ENCODE assay signal across 8 mouse cellular contexts in genomic region chr2:27764937-27765319, GRCm38 (mm10).
DNase-seq lines count a peak whose midpoint lies in the region; ATAC-seq lines count a peak whose summit lies in the region.

No protein-coding gene starts in this region.

- intact Hi-C loops in gastrocnemius, postnatal 14 days (cut with DNase I; ENCODE audit: low total_unique reads), result loop anchor here (2.0 kb wide), 1 partner anchor 210 kb away; no protein-coding TSS in a partner anchor
- intact Hi-C loops in left cerebral cortex, postnatal 36 days (cut with DNase I), result loop anchor here (1.0 to 5.0 kb wide), 3 partner anchors 213 to 702 kb away; partner anchors contain the start of genes 1700007K13Rik and Mrps2

- H3K4me3 ChIP-seq in intestine, embryonic 14.5 days (ENCODE audit: low read depth, low read length), result no peak overlapping the region
- H3K4me3 ChIP-seq in midbrain, embryonic 11.5 days (ENCODE audit: low read depth, low read length), result no peak overlapping the region

- H3K4me1 ChIP-seq in intestine, embryonic 14.5 days (replicated peaks; ENCODE audit: control insufficient read depth, insufficient read depth, low read length), result peaks cover 21% of the 10 kb centered on the region
- peaks cover 10% of the 10 kb centered on the region for H3K4me1 ChIP-seq in midbrain, embryonic 11.5 days (ENCODE audit: control insufficient read depth, insufficient read depth, low read length)

- peaks cover 11% of the 10 kb centered on the region for H3K36me3 ChIP-seq in intestine, embryonic 14.5 days (ENCODE audit: control insufficient read depth, insufficient read depth, low read length)
- peaks cover under 1% of the 10 kb centered on the region; the same call in 1 of the 2 replicates for H3K36me3 ChIP-seq in midbrain, embryonic 11.5 days (ENCODE audit: control insufficient read depth, insufficient read depth, low read length)

- DNase-seq in adipocyte (ENCODE audit: low spot score), result peak; percentile 92
- DNase-seq in gastrocnemius, postnatal 14 days, result peak; percentile 84
- DNase-seq in intestine, embryonic 14.5 days (ENCODE audit: low spot score), result peak; percentile 97
- DNase-seq in left cerebral cortex, postnatal 36 days (ENCODE audit: low spot score in 2 of 2), result peak; percentile 78 to 85
- DNase-seq in midbrain, embryonic 11.5 days (ENCODE audit: low spot score, missing footprints), result peak; percentile 98
- peak; percentile 94 for DNase-seq in right cerebral cortex, postnatal 4 days

- H3K27ac ChIP-seq in intestine, embryonic 14.5 days (ENCODE audit: low read depth), result no peak overlapping the region
- no peak overlapping the region for H3K27ac ChIP-seq in midbrain, embryonic 11.5 days (ENCODE audit: low read depth, low read length)

- peak; percentile 87 for ATAC-seq in common myeloid progenitor, adult 5-6 weeks (replicated peaks; ENCODE audit: low read depth, poor library complexity, severe bottlenecking)
- peak; percentile 68 for ATAC-seq in intestine, embryonic 14.5 days (replicated peaks; ENCODE audit: low FRiP score, low TSS enrichment, low read depth)
- peak; percentile 71 for ATAC-seq in midbrain, embryonic 11.5 days (ENCODE audit: low FRiP score)
- no peak for ATAC-seq in inflammation-experienced regulatory T-cells, adult 6 months

- H3K9ac ChIP-seq in intestine, embryonic 14.5 days (ENCODE audit: low read length), result no peak overlapping the region
- 0 out of 2 replicates have a peak overlapping the region, but pooled peaks have one; percentile 27 for H3K9ac ChIP-seq in midbrain, embryonic 11.5 days (ENCODE audit: low read length)

- H3K27me3 ChIP-seq in intestine, embryonic 14.5 days (replicated peaks; ENCODE audit: control insufficient read depth, insufficient read depth, low read length), result no peaks in the 10 kb centered on the region
- no peaks in the 10 kb centered on the region for H3K27me3 ChIP-seq in midbrain, embryonic 11.5 days (ENCODE audit: control insufficient read depth, insufficient read depth, low read length)

- H3K4me2 ChIP-seq in intestine, embryonic 14.5 days (ENCODE audit: low read length), result no peak overlapping the region
- no peak overlapping the region for H3K4me2 ChIP-seq in midbrain, embryonic 11.5 days

- 22% methylated on average over 3 of the region's 3 CpGs for WGBS in intestine, embryonic 14.5 days
- 32% methylated on average over 3 of the region's 3 CpGs for WGBS in midbrain, embryonic 11.5 days

- no peaks in the 10 kb centered on the region for H3K9me3 ChIP-seq in intestine, embryonic 14.5 days (ENCODE audit: control insufficient read depth, low read length)
- no peaks in the 10 kb centered on the region for H3K9me3 ChIP-seq in midbrain, embryonic 11.5 days (ENCODE audit: control insufficient read depth, low read length)
